Mouse (Mus musculus) kidney, adult 2 months (tissue): Measurements from ENCODE around the gene Morn3.

Experiments used
- CTCF ChIP-seq: fragments of 200-500 bp; conservative IDR thresholded peaks from 2 replicates; pipeline ENCODE4 v1.5.1; 2011; ENCODE audit warnings: low read depth, mild to moderate bottlenecking, control low read depth, low read length, moderate library complexity, mixed read lengths; ENCODE audit not compliant: insufficient read depth, insufficient read length
- POLR2A ChIP-seq: fragments of 200-500 bp; IDR thresholded peaks from one replicate; pipeline ENCODE4 v1.6.1; 2011; ENCODE audit warnings: low read depth, low read length, control low read depth

DNA sequence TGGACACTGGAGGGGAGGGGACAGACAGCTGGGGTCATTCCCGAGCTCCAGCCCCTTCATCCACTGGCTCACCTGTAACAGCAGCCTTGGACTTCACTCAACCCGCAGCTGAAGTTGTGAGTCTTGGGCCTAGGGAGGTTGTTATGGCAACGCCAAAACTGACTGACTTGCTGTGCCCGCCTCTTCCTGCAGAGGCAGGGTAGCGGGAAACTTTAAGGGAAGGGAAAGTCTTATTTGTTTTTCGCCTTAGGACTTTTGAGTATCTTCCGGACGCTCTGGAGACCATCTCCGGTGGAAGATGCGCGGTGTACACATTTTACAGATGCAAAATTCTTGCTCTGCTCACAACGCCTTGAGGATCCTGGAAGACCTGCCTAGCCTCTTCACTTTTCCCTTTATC lies 2.5 kb upstream of the Morn3 start:
- no peak for TF ChIP-seq POLR2A
- TF ChIP-seq CTCF: no peak
